Mouse (Mus musculus): Measurements from ENCODE around the gene Igsf11. TPM values are rescaled to one million over a fixed set of nuclear protein-coding genes. Genes with fewer than 3 reads are reported as not detected.

The Igsf11 gene
- polyA plus RNA-seq, 1 experiment from 2014 or later = 0.66 TPM

DNA sequence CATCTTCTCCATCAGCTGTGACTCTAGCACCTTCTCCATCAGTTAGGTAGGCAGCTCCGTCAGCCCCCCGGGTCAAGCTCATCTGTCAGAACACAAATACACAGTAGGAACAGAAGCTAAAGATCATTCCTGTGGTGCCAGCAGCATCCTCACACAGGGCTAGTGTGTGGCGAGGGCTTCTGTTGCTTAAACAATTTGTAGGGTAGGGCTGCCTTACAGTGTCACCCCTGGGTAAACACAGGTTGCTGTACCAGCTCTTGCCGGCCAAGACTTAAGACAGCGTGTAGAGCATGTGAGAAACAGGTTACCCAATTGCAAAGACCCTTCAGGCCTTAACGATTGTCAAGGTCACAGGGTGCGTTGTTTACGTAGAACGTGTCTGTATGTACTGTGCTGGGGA lies 15.8 kb downstream of the Igsf11 start:
- Histone ChIP-seq H3K9ac (no peak overlapping the region), H3K4me3 (no peak overlapping the region), H3K4me1 (peaks cover 4% of the 10 kb centered on the region), H3K27me3 (peaks cover 32% of the 10 kb centered on the region), H3K36me3 (no peaks in the 10 kb centered on the region), H3K27ac (no peak overlapping the region), H3K4me2 (no peak overlapping the region), H3K9me3 (no peaks in the 10 kb centered on the region)
- no peak for ATAC-seq (ENCODE audit: insufficient number of reproducible peaks, insufficient read depth, low FRiP score, low TSS enrichment, low read depth)
- WGBS = 69% methylated on average over 9 of the region's 9 CpGs

GRCm38 (mm10) chr16:38909506-38909905 lies 17.0 kb downstream of the Igsf11 start:
- peaks cover 20% of the 10 kb centered on the region for H3K27me3 ChIP-seq
- 65% methylated on average over 12 of the region's 12 CpGs for WGBS
- no peak for ATAC-seq (ENCODE audit: insufficient number of reproducible peaks, insufficient read depth, low FRiP score, low TSS enrichment, low read depth)
- no peaks in the 10 kb centered on the region for H3K36me3 ChIP-seq
- H3K4me2 ChIP-seq = no peak overlapping the region
- no peak overlapping the region for H3K9ac ChIP-seq
- H3K4me1 ChIP-seq = peaks cover 4% of the 10 kb centered on the region
- no peak overlapping the region for H3K4me3 ChIP-seq
- H3K27ac ChIP-seq = no peak overlapping the region
- H3K9me3 ChIP-seq = no peaks in the 10 kb centered on the region

DNA sequence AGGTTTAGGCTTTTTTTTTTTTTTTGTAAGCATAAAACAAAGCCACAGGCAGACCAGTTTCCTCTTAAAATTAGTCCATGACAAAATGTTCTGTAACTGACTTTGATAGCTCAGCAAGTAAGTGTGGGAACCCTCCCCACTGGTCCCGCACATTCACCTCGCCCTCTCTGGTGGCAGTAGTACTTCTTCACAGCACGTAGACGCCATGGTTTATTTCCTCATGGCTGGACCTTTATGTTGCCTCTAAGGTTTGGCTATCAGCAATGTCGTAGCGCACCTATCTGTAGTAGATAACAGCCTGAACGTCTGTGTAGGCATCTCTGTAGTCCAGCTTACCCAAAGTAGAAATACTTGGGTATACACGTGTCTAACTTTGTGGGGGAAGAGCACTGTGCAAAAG lies 17.6 kb downstream of the Igsf11 start:
- Histone ChIP-seq H3K9me3 (no peaks in the 10 kb centered on the region), H3K4me3 (no peak overlapping the region), H3K36me3 (no peaks in the 10 kb centered on the region), H3K27me3 (peaks cover 16% of the 10 kb centered on the region), H3K9ac (no peak overlapping the region), H3K4me2 (no peak overlapping the region), H3K27ac (no peak overlapping the region), H3K4me1 (peaks cover 4% of the 10 kb centered on the region)
- no peak for ATAC-seq (ENCODE audit: insufficient number of reproducible peaks, insufficient read depth, low FRiP score, low TSS enrichment, low read depth)
- WGBS = 90% methylated on average over 8 of the region's 8 CpGs

DNA sequence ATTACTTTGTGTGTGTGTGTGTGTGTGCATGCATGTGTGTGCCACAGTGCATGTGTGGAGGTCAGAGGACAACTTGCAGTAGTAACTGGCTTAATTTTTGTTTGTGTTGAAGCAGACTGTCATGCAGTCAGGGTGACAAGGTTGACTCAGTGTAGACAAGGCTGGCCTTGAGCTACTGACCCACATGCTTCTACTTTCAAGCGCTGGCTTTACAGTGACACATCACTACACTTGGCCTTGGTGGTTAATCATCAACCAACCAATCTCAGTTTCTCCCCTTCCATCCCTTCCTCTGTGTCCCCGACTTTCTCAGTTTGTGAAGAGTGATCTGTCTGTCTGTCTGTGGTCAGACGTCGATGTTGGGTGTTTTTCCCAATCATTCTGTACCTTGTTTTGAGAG lies 23.0 kb downstream of the Igsf11 start:
- H3K27ac ChIP-seq = no peak overlapping the region
- 89% methylated on average over 4 of the region's 4 CpGs for WGBS
- no peaks in the 10 kb centered on the region for H3K36me3 ChIP-seq
- no peak overlapping the region for H3K4me2 ChIP-seq
- no peak for ATAC-seq (ENCODE audit: insufficient number of reproducible peaks, insufficient read depth, low FRiP score, low TSS enrichment, low read depth)
- H3K9ac ChIP-seq = no peak overlapping the region
- no peak overlapping the region for H3K4me3 ChIP-seq
- no peaks in the 10 kb centered on the region for H3K9me3 ChIP-seq
- no peaks in the 10 kb centered on the region for H3K4me1 ChIP-seq
- no peaks in the 10 kb centered on the region; the same call in 1 of the 2 replicates for H3K27me3 ChIP-seq

- Histone ChIP-seq H3K4me1 (no peaks in the 10 kb centered on the region), H3K36me3 (no peaks in the 10 kb centered on the region), H3K4me3 (no peak overlapping the region), H3K27me3 (no peaks in the 10 kb centered on the region; the same call in 1 of the 2 replicates), H3K4me2 (no peak overlapping the region), H3K27ac (no peak overlapping the region), H3K9me3 (no peaks in the 10 kb centered on the region), H3K9ac (no peak overlapping the region)
- 89% methylated on average over 12 of the region's 12 CpGs for WGBS
- ATAC-seq (ENCODE audit: insufficient number of reproducible peaks, insufficient read depth, low FRiP score, low TSS enrichment, low read depth) = no peak
These were observed 23.7 kb downstream of the Igsf11 start for GRCm38 (mm10) chr16:38916053-38916786.

DNA sequence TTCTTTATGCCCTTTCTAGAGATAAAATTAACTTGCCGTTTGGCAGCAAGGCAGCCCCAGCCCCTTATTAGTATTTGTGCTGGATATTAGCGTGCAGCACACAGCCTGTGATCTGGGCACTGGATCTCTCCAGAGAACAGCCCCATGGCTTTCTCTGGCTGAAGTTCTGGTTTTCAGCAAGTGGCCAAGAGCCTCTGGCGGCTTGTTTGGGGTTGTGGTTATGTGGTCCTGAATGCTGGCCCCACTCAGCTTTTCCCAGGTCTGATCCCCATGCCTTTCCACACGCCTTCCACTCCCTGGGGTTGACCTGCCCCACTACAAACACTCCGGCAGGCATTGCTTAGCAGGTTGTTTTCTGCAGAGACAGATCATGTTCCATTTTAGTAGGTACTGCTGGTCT lies 24.4 kb downstream of the Igsf11 start:
- no peaks in the 10 kb centered on the region for H3K4me1 ChIP-seq
- H3K27me3 ChIP-seq = no peaks in the 10 kb centered on the region; the same call in 1 of the 2 replicates
- ATAC-seq (ENCODE audit: insufficient number of reproducible peaks, insufficient read depth, low FRiP score, low TSS enrichment, low read depth) = no peak
- WGBS = 76% methylated on average over 5 of the region's 5 CpGs
- no peak overlapping the region for H3K4me2 ChIP-seq
- no peaks in the 10 kb centered on the region for H3K9me3 ChIP-seq
- no peak overlapping the region for H3K27ac ChIP-seq
- H3K4me3 ChIP-seq = no peak overlapping the region
- no peak overlapping the region for H3K9ac ChIP-seq
- no peaks in the 10 kb centered on the region for H3K36me3 ChIP-seq

DNA sequence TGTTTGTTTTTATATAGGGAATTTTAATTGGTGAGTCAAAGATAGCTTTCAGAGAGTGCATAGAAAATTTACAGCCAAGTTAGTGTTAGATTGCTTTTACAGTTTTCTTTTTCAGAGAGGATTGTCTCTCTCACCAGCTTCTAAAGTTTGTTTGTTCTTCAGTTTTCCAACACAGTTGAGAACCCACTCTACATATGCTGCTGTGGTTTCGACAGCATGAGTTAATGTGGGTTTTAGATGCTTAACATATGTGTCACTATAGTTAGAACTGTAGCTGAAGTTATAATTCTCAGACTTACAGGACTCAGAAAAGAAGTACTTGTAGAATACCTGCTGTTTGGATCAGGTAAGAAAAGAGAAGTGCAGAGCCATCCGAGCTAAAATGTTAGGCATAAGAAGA lies 25.6 kb downstream of the Igsf11 start:
- no peaks in the 10 kb centered on the region for H3K9me3 ChIP-seq
- no peaks in the 10 kb centered on the region for H3K36me3 ChIP-seq
- WGBS = 78% methylated on average over 2 of the region's 2 CpGs
- H3K4me3 ChIP-seq = no peak overlapping the region
- no peak overlapping the region for H3K9ac ChIP-seq
- no peak for ATAC-seq (ENCODE audit: insufficient number of reproducible peaks, insufficient read depth, low FRiP score, low TSS enrichment, low read depth)
- H3K4me1 ChIP-seq = no peaks in the 10 kb centered on the region
- no peak overlapping the region for H3K4me2 ChIP-seq
- no peaks in the 10 kb centered on the region; the same call in 1 of the 2 replicates for H3K27me3 ChIP-seq
- no peak overlapping the region for H3K27ac ChIP-seq

DNA sequence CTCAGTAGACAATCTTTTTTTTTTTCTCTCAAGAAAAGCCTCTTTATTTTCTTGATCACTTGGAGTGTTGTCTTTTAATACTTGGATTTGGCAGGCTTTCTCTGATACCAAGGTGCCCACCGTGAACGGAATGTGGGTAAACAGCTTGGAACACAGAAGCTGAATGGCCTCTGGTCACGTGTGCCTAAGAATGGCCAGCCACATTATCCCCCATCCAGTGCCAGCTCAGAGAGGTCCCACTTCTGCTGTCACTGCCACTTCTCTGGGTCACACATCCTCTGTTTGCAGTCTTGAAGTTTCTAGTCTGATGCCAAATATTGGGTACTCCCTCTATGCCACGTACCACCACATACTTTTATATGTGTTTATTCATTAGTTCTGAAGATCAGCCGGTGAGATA lies 28.0 kb downstream of the Igsf11 start:
- Histone ChIP-seq H3K4me2 (no peak overlapping the region), H3K9me3 (no peaks in the 10 kb centered on the region), H3K27me3 (no peaks in the 10 kb centered on the region; the same call in 1 of the 2 replicates), H3K9ac (no peak overlapping the region), H3K4me1 (peaks cover 3% of the 10 kb centered on the region; the same call in 1 of the 2 replicates), H3K4me3 (no peak overlapping the region), H3K27ac (no peak overlapping the region), H3K36me3 (no peaks in the 10 kb centered on the region)
- ATAC-seq (ENCODE audit: insufficient number of reproducible peaks, insufficient read depth, low FRiP score, low TSS enrichment, low read depth) = no peak
- WGBS = 86% methylated on average over 5 of the region's 5 CpGs

DNA sequence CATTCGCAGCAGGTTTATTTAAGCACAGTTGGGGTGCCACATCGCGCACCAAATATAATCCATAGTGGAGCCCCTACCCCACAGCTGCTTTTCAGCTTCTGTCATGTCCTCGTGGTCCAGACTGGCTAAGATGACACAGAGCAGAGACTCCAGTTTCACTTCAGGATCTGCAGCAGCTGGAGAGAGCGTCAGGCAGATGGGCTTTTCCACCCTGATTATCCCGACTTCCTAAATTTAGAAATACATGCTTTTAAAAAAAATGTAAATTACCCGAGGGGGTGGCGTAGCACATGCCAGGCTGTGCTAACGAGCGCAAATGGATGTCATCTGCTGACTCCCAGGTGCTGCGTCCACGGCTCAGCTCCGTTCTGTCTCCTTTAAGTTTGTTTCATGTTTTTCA lies 32.5 kb downstream of the Igsf11 start:
- no peak overlapping the region for H3K27ac ChIP-seq
- H3K9me3 ChIP-seq = no peaks in the 10 kb centered on the region
- H3K27me3 ChIP-seq = no peaks in the 10 kb centered on the region; the same call in 1 of the 2 replicates
- H3K4me1 ChIP-seq = peaks cover 3% of the 10 kb centered on the region; the same call in 1 of the 2 replicates
- no peaks in the 10 kb centered on the region for H3K36me3 ChIP-seq
- no peak overlapping the region for H3K9ac ChIP-seq
- peak; percentile 62 for ATAC-seq (ENCODE audit: insufficient number of reproducible peaks, insufficient read depth, low FRiP score, low TSS enrichment, low read depth)
- WGBS = 38% methylated on average over 13 of the region's 13 CpGs
- H3K4me2 ChIP-seq = peak overlapping the region; percentile 33; the same call in 1 of the 2 replicates
- H3K4me3 ChIP-seq = no peak overlapping the region

DNA sequence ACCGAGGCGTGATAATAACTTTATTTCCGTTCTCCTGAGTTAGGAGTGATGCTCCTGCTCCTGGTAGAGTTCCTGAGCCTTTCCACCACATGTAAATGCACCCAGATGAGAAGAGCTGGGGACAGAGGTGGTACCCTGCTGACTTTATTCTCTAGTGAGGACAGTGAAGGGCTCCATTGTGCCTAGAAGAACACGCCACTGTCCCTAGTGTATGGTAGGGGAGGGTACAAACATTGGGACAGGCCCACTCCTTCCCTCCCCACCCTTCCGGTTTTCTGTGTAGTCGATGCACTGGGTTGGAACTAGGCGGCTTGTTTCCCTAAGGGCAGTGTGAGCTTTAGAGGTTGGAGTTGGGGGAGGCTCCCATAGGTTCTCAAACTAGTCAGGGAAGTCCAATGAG lies 36.3 kb downstream of the Igsf11 start:
- Histone ChIP-seq H3K36me3 (no peaks in the 10 kb centered on the region), H3K4me2 (no peak overlapping the region), H3K4me1 (peaks cover 3% of the 10 kb centered on the region; the same call in 1 of the 2 replicates), H3K9me3 (no peaks in the 10 kb centered on the region), H3K27ac (no peak overlapping the region), H3K4me3 (no peak overlapping the region), H3K27me3 (no peaks in the 10 kb centered on the region), H3K9ac (no peak overlapping the region)
- no peak for ATAC-seq (ENCODE audit: insufficient number of reproducible peaks, insufficient read depth, low FRiP score, low TSS enrichment, low read depth)
- 65% methylated on average over 7 of the region's 7 CpGs for WGBS

GRCm38 (mm10) chr16:38931519-38931918 lies 39.0 kb downstream of the Igsf11 start:
- H3K27me3 ChIP-seq = no peaks in the 10 kb centered on the region
- H3K4me1 ChIP-seq = no peaks in the 10 kb centered on the region
- no peak for ATAC-seq (ENCODE audit: insufficient number of reproducible peaks, insufficient read depth, low FRiP score, low TSS enrichment, low read depth)
- H3K9me3 ChIP-seq = no peaks in the 10 kb centered on the region
- H3K4me3 ChIP-seq = no peak overlapping the region
- no peak overlapping the region for H3K27ac ChIP-seq
- WGBS = 70% methylated on average over 6 of the region's 6 CpGs
- H3K9ac ChIP-seq = no peak overlapping the region
- no peaks in the 10 kb centered on the region for H3K36me3 ChIP-seq
- no peak overlapping the region for H3K4me2 ChIP-seq

- Histone ChIP-seq H3K4me2 (no peak overlapping the region), H3K4me3 (no peak overlapping the region), H3K27ac (no peak overlapping the region), H3K36me3 (no peaks in the 10 kb centered on the region), H3K9ac (no peak overlapping the region), H3K27me3 (no peaks in the 10 kb centered on the region), H3K9me3 (no peaks in the 10 kb centered on the region), H3K4me1 (no peaks in the 10 kb centered on the region)
- ATAC-seq (ENCODE audit: insufficient number of reproducible peaks, insufficient read depth, low FRiP score, low TSS enrichment, low read depth) = no peak
- 82% methylated on average over 3 of the region's 3 CpGs for WGBS
These were observed 48.3 kb downstream of the Igsf11 start for GRCm38 (mm10) chr16:38940805-38941204.
